Comparison of ENCODE assay signal across 20 mouse cellular contexts in the genomic region with DNA sequence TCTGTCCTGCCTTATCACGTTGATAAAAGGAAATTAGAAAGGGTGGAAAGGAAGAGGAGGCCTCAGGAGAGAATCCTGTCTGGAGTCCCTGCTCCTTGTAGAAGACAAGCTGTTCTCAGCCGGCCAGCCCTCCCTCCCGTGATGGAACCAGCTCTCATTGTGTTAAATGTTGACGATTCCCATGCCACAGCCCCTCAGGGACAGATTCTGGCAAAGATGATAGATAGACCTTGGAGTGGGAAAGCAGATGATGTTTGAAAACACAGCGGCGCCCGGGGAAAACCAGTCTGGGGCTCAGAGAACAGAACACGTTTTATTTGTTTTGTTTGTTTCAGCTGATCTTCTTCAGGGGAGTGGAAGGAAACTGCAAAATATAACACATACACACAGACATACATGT.
DNase-seq lines count a peak whose midpoint lies in the region; ATAC-seq lines count a peak whose summit lies in the region.
"Had no signal": no experiment of that assay in that cellular context is flagged by ENCODE, and none has a peak within 500 bp of the region (broad histone marks: within the 10 kb centered on the region; RNA-seq: fewer than 3 reads in every experiment).

No protein-coding gene starts in this region.

- H3K9me3 ChIP-seq in midbrain, embryonic 14.5 days (ENCODE audit: control insufficient read depth, low read length): no peaks in the 10 kb centered on the region
- no peaks in the 10 kb centered on the region for H3K9me3 ChIP-seq in midbrain, embryonic 16.5 days (replicated peaks; ENCODE audit: control insufficient read depth, low read length, poor library complexity, severe bottlenecking)
- H3K9me3 ChIP-seq: embryonic facial prominence, embryonic 13.5 days; intestine, embryonic 15.5 days; limb, embryonic 12.5 days; liver, embryonic 13.5 days had no signal

- no peaks in the 10 kb centered on the region for H3K36me3 ChIP-seq in midbrain, embryonic 14.5 days (ENCODE audit: control insufficient read depth, insufficient read depth, low read length)
- no peaks in the 10 kb centered on the region for H3K36me3 ChIP-seq in midbrain, embryonic 16.5 days (ENCODE audit: control insufficient read depth, insufficient read depth, low read length)
- H3K36me3 ChIP-seq: embryonic facial prominence, embryonic 13.5 days; intestine, embryonic 15.5 days; limb, embryonic 12.5 days; liver, embryonic 13.5 days had no signal

- H3K4me1 ChIP-seq in midbrain, embryonic 14.5 days (ENCODE audit: control insufficient read depth, insufficient read depth, low read length): no peaks in the 10 kb centered on the region
- H3K4me1 ChIP-seq in midbrain, embryonic 16.5 days (ENCODE audit: control insufficient read depth, insufficient read depth, low read length): no peaks in the 10 kb centered on the region
- H3K4me1 ChIP-seq: embryonic facial prominence, embryonic 13.5 days; intestine, embryonic 15.5 days; limb, embryonic 12.5 days; liver, embryonic 13.5 days had no signal

- no peak overlapping the region for H3K4me3 ChIP-seq in midbrain, embryonic 14.5 days (replicated peaks; ENCODE audit: low read depth, low read length)
- H3K4me3 ChIP-seq in midbrain, embryonic 16.5 days (ENCODE audit: low read depth, low read length): no peak overlapping the region
- H3K4me3 ChIP-seq: embryonic facial prominence, embryonic 13.5 days; intestine, embryonic 15.5 days; limb, embryonic 12.5 days; liver, embryonic 13.5 days; myocyte had no signal

- peak; percentile 4 for DNase-seq in gastrocnemius, adult 18-20 months (ENCODE audit: low spot score)
- no peak for DNase-seq in gastrocnemius, postnatal 14 days
- peak; percentile 50 for DNase-seq in midbrain, embryonic 14.5 days
- DNase-seq in embryo, embryonic 10.5 days (ENCODE audit: low spot score): peak; percentile 24
- DNase-seq in mesoderm, embryonic 11.5 days (ENCODE audit: low read depth, low spot score): peak; percentile 36
- DNase-seq in ovary, postnatal 10 days (ENCODE audit: low spot score): no peak
- no peak for DNase-seq in c-Kit-positive CD71-positive TER-119-positive erythroid progenitor cells, embryonic 14.5 days (ENCODE audit: low spot score)
- DNase-seq: B cell, adult 2 months; cerebellum, adult 2 months; forebrain, postnatal 0 days; heart, adult 18-20 months; liver, embryonic 13.5 days; lung, embryonic 14.5 days; lung, postnatal 36 days; thymus, postnatal 14 days had no signal

- H3K27ac ChIP-seq in midbrain, embryonic 14.5 days (replicated peaks; ENCODE audit: low read depth, low read length): no peak overlapping the region
- no peak overlapping the region for H3K27ac ChIP-seq in midbrain, embryonic 16.5 days (ENCODE audit: low read length)
- H3K27ac ChIP-seq: embryonic facial prominence, embryonic 13.5 days; intestine, embryonic 15.5 days; limb, embryonic 12.5 days; liver, embryonic 13.5 days had no signal

- H3K27me3 ChIP-seq in midbrain, embryonic 14.5 days (ENCODE audit: control insufficient read depth, insufficient read depth, low read length): no peaks in the 10 kb centered on the region
- no peaks in the 10 kb centered on the region for H3K27me3 ChIP-seq in midbrain, embryonic 16.5 days (ENCODE audit: control insufficient read depth, insufficient read depth, low read depth, low read length)
- H3K27me3 ChIP-seq: embryonic facial prominence, embryonic 13.5 days; intestine, embryonic 15.5 days; limb, embryonic 12.5 days; liver, embryonic 13.5 days had no signal

- 54% methylated on average over 8 of the region's 8 CpGs for WGBS in midbrain, embryonic 14.5 days
- WGBS in midbrain, embryonic 16.5 days: 56% methylated on average over 8 of the region's 8 CpGs

- H3K4me2 ChIP-seq in midbrain, embryonic 14.5 days (ENCODE audit: low read length): no peak overlapping the region
- H3K4me2 ChIP-seq in midbrain, embryonic 16.5 days (ENCODE audit: low read length): no peak overlapping the region
- H3K4me2 ChIP-seq: embryonic facial prominence, embryonic 13.5 days; intestine, embryonic 15.5 days; limb, embryonic 12.5 days; liver, embryonic 13.5 days; lung, embryonic 14.5 days had no signal

- intact Hi-C loops in gastrocnemius, postnatal 14 days (cut with DNase I; ENCODE audit: low total_unique reads): no loop called here

- no peak overlapping the region for H3K9ac ChIP-seq in midbrain, embryonic 14.5 days (replicated peaks; ENCODE audit: low read length)
- no peak overlapping the region for H3K9ac ChIP-seq in midbrain, embryonic 16.5 days (ENCODE audit: low read depth, low read length)
- H3K9ac ChIP-seq: embryonic facial prominence, embryonic 13.5 days; forebrain, postnatal 0 days; intestine, embryonic 15.5 days; limb, embryonic 12.5 days; liver, embryonic 13.5 days; lung, embryonic 14.5 days had no signal

- ATAC-seq in midbrain, embryonic 14.5 days (ENCODE audit: low FRiP score, low TSS enrichment): no peak
- no peak for ATAC-seq in midbrain, embryonic 16.5 days
- ATAC-seq: forebrain, postnatal 0 days; intestine, embryonic 15.5 days had no signal

Comparison
In these comparisons a context has a peak if more than half of its experiments do, and no peak if none do; other contexts are left out.
1. DNase-seq: peak in gastrocnemius, adult 18-20 months (single experiment), midbrain, embryonic 14.5 days (single experiment), embryo, embryonic 10.5 days (single experiment) and mesoderm, embryonic 11.5 days (single experiment); none in gastrocnemius, postnatal 14 days (single experiment), ovary, postnatal 10 days (single experiment) and c-Kit-positive CD71-positive TER-119-positive erythroid progenitor cells, embryonic 14.5 days (single experiment).